ENCODE assay signal across 17 mouse cellular contexts in genomic region chr16:49770320-49771189, GRCm38 (mm10). TPM values are rescaled to one million over a fixed set of nuclear protein-coding genes. Genes with fewer than 3 reads are reported as not detected.
DNase-seq lines count a peak whose midpoint lies in the region; ATAC-seq and TF ChIP-seq lines count a peak whose summit lies in the region.
"Had no signal": no experiment of that assay in that cellular context is flagged by ENCODE, and none has a peak within 500 bp of the region (broad histone marks: within the 10 kb centered on the region; RNA-seq: fewer than 3 reads in every experiment).

No protein-coding gene starts in this region.

- no peaks in the 10 kb centered on the region for H3K27me3 ChIP-seq in thymus, adult 2 months (ENCODE audit: control insufficient read depth, insufficient read depth, low read length)
- H3K27me3 ChIP-seq in liver, embryonic 15.5 days: no peaks in the 10 kb centered on the region

- 18% methylated on average over 12 of the region's 12 CpGs for WGBS in thymus, adult 2 months
- WGBS in bone marrow, adult 2 months: 14% methylated on average over 12 of the region's 12 CpGs
- WGBS in liver, embryonic 15.5 days (ENCODE audit: insufficient replicate concordance): 21% methylated on average over 12 of the region's 12 CpGs

- H3K36me3 ChIP-seq in thymus, adult 2 months (ENCODE audit: control insufficient read depth, insufficient read depth, low read length): no peaks in the 10 kb centered on the region
- no peaks in the 10 kb centered on the region for H3K36me3 ChIP-seq in liver, embryonic 15.5 days (replicated peaks)

- DNase-seq in thymus, adult 2 months: no peak
- no peak for DNase-seq in thymus, postnatal 4 days
- no peak for DNase-seq in cerebellum, postnatal 4 days (ENCODE audit: low spot score in 2 of 2)
- no peak for DNase-seq in kidney, adult 18-20 months
- no peak for DNase-seq in ovary, postnatal 36 days (ENCODE audit: low spot score)
- DNase-seq: adrenal gland, postnatal 14 days; cerebellum, adult 11 months; cerebellum, postnatal 25 days; gastrocnemius, postnatal 14 days; kidney, adult 8-10 months; kidney, postnatal 14 days; thymus, postnatal 14 days had no signal

- no peak overlapping the region for H3K4me3 ChIP-seq in thymus, adult 2 months (ENCODE audit: control insufficient read depth, insufficient read depth, low read length)
- no peak overlapping the region for H3K4me3 ChIP-seq in bone marrow, adult 2 months (replicated peaks; ENCODE audit: control insufficient read depth, low read depth, low read length)
- H3K4me3 ChIP-seq in liver, embryonic 15.5 days (replicated peaks): no peak overlapping the region
- H3K4me3 ChIP-seq: layer of hippocampus, adult 2 months had no signal

- ATAC-seq in liver, embryonic 15.5 days (ENCODE audit: insufficient read depth): no peak
- ATAC-seq: forebrain, embryonic 14.5 days had no signal

- no peak for TF ChIP-seq POLR2A in thymus, adult 2 months (IDR thresholded peaks at IDR 0.05; ENCODE audit: control insufficient read depth, extremely low read depth, insufficient read depth, low read length, poor library complexity)
- TF ChIP-seq POLR2A in bone marrow, adult 2 months (IDR thresholded peaks at IDR 0.05; ENCODE audit: borderline replicate concordance, control insufficient read depth, low read depth, low read length): no peak

- peak overlapping the region; percentile 47 for H3K27ac ChIP-seq in thymus, adult 2 months (ENCODE audit: control insufficient read depth, insufficient read depth, low read length)
- H3K27ac ChIP-seq in bone marrow, adult 2 months (ENCODE audit: control insufficient read depth, insufficient read depth, low read depth, low read length, poor library complexity): peak overlapping the region; percentile 70; the same call in 1 of the 2 replicates
- peak overlapping the region; percentile 96 for H3K27ac ChIP-seq in liver, embryonic 15.5 days (replicated peaks)
- H3K27ac ChIP-seq: layer of hippocampus, adult 2 months had no signal

- peak overlapping the region; percentile 37 for H3K4me2 ChIP-seq in liver, embryonic 15.5 days
- H3K4me2 ChIP-seq: midbrain, embryonic 11.5 days had no signal

- peaks cover 40% of the 10 kb centered on the region for H3K4me1 ChIP-seq in thymus, adult 2 months (replicated peaks; ENCODE audit: control insufficient read depth, insufficient read depth, low read length)
- peaks cover 13% of the 10 kb centered on the region for H3K4me1 ChIP-seq in bone marrow, adult 2 months (ENCODE audit: control insufficient read depth, insufficient read depth, low read length)
- H3K4me1 ChIP-seq in liver, embryonic 15.5 days (replicated peaks): peaks cover 85% of the 10 kb centered on the region

- H3K9ac ChIP-seq in liver, embryonic 15.5 days: peak overlapping the region; percentile 49

- no peaks in the 10 kb centered on the region for H3K9me3 ChIP-seq in liver, embryonic 15.5 days (replicated peaks)

- no peak for TF ChIP-seq CTCF in thymus, adult 2 months (IDR thresholded peaks at IDR 0.05; ENCODE audit: borderline replicate concordance, control insufficient read depth, extremely low read depth, insufficient read depth, low read length, poor library complexity)
- no peak for TF ChIP-seq CTCF in bone marrow, adult 2 months (IDR thresholded peaks at IDR 0.05; ENCODE audit: control insufficient read depth, insufficient read depth, low read length)

RNA-seq across cellular contexts. Expression of gene Cd47, which starts 29.8 kb away (rescaled TPM):
- polyA plus RNA-seq in thymus, adult 2 months (2012; rRNA removed): 112 and 127 TPM in 2 replicates
- polyA plus RNA-seq in bone marrow, adult 2 months (2011; ENCODE audit: insufficient read depth, insufficient read length, low replicate concordance, missing spikeins): 159 and 163 TPM in 2 replicates
- polyA plus RNA-seq in liver, embryonic 15.5 days (2015; fragmentation: Nextera tagmentation; extraction: Ambion mirVana): 266 and 301 TPM in 2 replicates
